Mouse (Mus musculus) layer of hippocampus, postnatal 36 days (tissue): ENCODE measurements around the gene Hgd. TPM values are rescaled to one million over a fixed set of nuclear protein-coding genes. Genes with fewer than 3 reads are reported as not detected.
A peak's percentile ranks its signal among the peaks of the same experiment; 100 is the strongest.

ENCODE experiments used
- DNase-seq, 2 experiments: peaks; one replicate each; pipeline ENCODE4 v3.0.0; 2022
- total RNA-seq, 2 experiments: library from RNA; stranded (reverse); gene quantifications; 2 replicates each; pipeline ENCODE4 v1.2.3; 2021

Hgd gene
- total RNA-seq, 2 experiments from 2014 or later, result not detected

- DNase-seq, result no peak
Measured at GRCm38 (mm10) chr16:37581901-37582300, 1.9 kb downstream of the Hgd start.

GRCm38 (mm10) chr16:37583306-37583705, 3.4 kb downstream of the Hgd start:
- DNase-seq, result no peak

- DNase-seq, result no peak
Measured at GRCm38 (mm10) chr16:37583801-37584200, 3.8 kb downstream of the Hgd start.

GRCm38 (mm10) chr16:37584218-37585035, 4.5 kb downstream of the Hgd start:
- peak; percentile 51 to 56 for DNase-seq

- DNase-seq, result no peak
Measured at GRCm38 (mm10) chr16:37585129-37585563, 5.2 kb downstream of the Hgd start.

- DNase-seq, result no peak
Measured at GRCm38 (mm10) chr16:37590921-37591320, 11.0 kb downstream of the Hgd start.

GRCm38 (mm10) chr16:37591551-37591950, 11.6 kb downstream of the Hgd start:
- no peak for DNase-seq

GRCm38 (mm10) chr16:37597412-37597811, 17.5 kb downstream of the Hgd start:
- DNase-seq, result no peak

- no peak for DNase-seq
Measured at GRCm38 (mm10) chr16:37598463-37598862, 18.5 kb downstream of the Hgd start.

- DNase-seq, result no peak
Measured at GRCm38 (mm10) chr16:37599326-37599725, 19.4 kb downstream of the Hgd start.

- no peak for DNase-seq
Measured at GRCm38 (mm10) chr16:37603431-37603830, 23.5 kb downstream of the Hgd start.

GRCm38 (mm10) chr16:37604243-37604642, 24.3 kb downstream of the Hgd start:
- DNase-seq, result no peak

- no peak for DNase-seq
Measured at GRCm38 (mm10) chr16:37610333-37610732, 30.4 kb downstream of the Hgd start.

GRCm38 (mm10) chr16:37611072-37611471, 31.1 kb downstream of the Hgd start:
- no peak for DNase-seq

GRCm38 (mm10) chr16:37612013-37612412, 32.1 kb downstream of the Hgd start:
- no peak for DNase-seq

- DNase-seq, result no peak
Measured at GRCm38 (mm10) chr16:37614540-37614939, 34.6 kb downstream of the Hgd start.

GRCm38 (mm10) chr16:37615429-37615828, 35.5 kb downstream of the Hgd start:
- no peak for DNase-seq

GRCm38 (mm10) chr16:37616104-37616503, 36.2 kb downstream of the Hgd start:
- DNase-seq, result no peak

GRCm38 (mm10) chr16:37617695-37618094, 37.7 kb downstream of the Hgd start:
- peak; percentile 62 to 70 for DNase-seq

GRCm38 (mm10) chr16:37622403-37622802, 42.5 kb downstream of the Hgd start:
- no peak for DNase-seq

GRCm38 (mm10) chr16:37622919-37623318, 43.0 kb downstream of the Hgd start:
- no peak for DNase-seq

GRCm38 (mm10) chr16:37626388-37626949, 46.5 kb downstream of the Hgd start:
- DNase-seq, result no peak

GRCm38 (mm10) chr16:37628336-37628735, 48.4 kb downstream of the Hgd start:
- no peak for DNase-seq

GRCm38 (mm10) chr16:37629011-37629410, 49.1 kb downstream of the Hgd start:
- no peak for DNase-seq
